Mouse (Mus musculus): ENCODE results near the gene Irgq.

The Irgq gene

GRCm38 (mm10) chr7:24546634-24547389 is 16.3 kb downstream of the Irgq start:
- in situ Hi-C loops (cut with MboI, MseI), result no loop called here

GRCm38 (mm10) chr7:24547534-24548036 is 17.1 kb downstream of the Irgq start:
- in situ Hi-C loops (cut with MboI, MseI), result no loop called here

- in situ Hi-C loops (cut with MboI, MseI), result no loop called here
These were observed 21.7 kb downstream of the Irgq start for GRCm38 (mm10) chr7:24551985-24552759.

GRCm38 (mm10) chr7:24555786-24556185 is 25.3 kb downstream of the Irgq start:
- in situ Hi-C loops (cut with MboI, MseI), result no loop called here

- in situ Hi-C loops (cut with MboI, MseI), result no loop called here
These were observed 31.0 kb downstream of the Irgq start for GRCm38 (mm10) chr7:24561450-24561849.

- in situ Hi-C loops (cut with MboI, MseI), result no loop called here
These were observed 32.8 kb downstream of the Irgq start for GRCm38 (mm10) chr7:24563191-24563836.

- in situ Hi-C loops (cut with MboI, MseI), result no loop called here
These were observed 33.3 kb downstream of the Irgq start for GRCm38 (mm10) chr7:24563837-24564206.

- in situ Hi-C loops (cut with MboI, MseI), result no loop called here
These were observed 34.2 kb downstream of the Irgq start for GRCm38 (mm10) chr7:24564607-24565265.

- in situ Hi-C loops (cut with MboI, MseI), result no loop called here
These were observed 35.1 kb downstream of the Irgq start for GRCm38 (mm10) chr7:24565627-24566026.

GRCm38 (mm10) chr7:24566206-24566605 is 35.7 kb downstream of the Irgq start:
- in situ Hi-C loops (cut with MboI, MseI), result no loop called here

GRCm38 (mm10) chr7:24568512-24568911 is 38.0 kb downstream of the Irgq start:
- in situ Hi-C loops (cut with MboI, MseI), result no loop called here

GRCm38 (mm10) chr7:24571071-24571470 is 40.6 kb downstream of the Irgq start:
- in situ Hi-C loops (cut with MboI, MseI), result loop anchor here (5.0 kb wide), 1 partner anchor 34 kb away; no protein-coding TSS in a partner anchor

- in situ Hi-C loops (cut with MboI, MseI), result loop anchor here (5.0 kb wide), 1 partner anchor 35 kb away; no protein-coding TSS in a partner anchor
These were observed 42.0 kb downstream of the Irgq start for GRCm38 (mm10) chr7:24572455-24572854.

GRCm38 (mm10) chr7:24574224-24574796 is 43.8 kb downstream of the Irgq start:
- in situ Hi-C loops (cut with MboI, MseI), result loop anchor here (5.0 kb wide), 1 partner anchor 37 kb away; no protein-coding TSS in a partner anchor

- in situ Hi-C loops (cut with MboI, MseI), result no loop called here
These were observed 47.3 kb downstream of the Irgq start for GRCm38 (mm10) chr7:24577811-24578210.

GRCm38 (mm10) chr7:24584876-24585275 is 54.4 kb downstream of the Irgq start:
- in situ Hi-C loops (cut with MboI, MseI), result no loop called here

- in situ Hi-C loops (cut with MboI, MseI), result no loop called here
These were observed 55.5 kb downstream of the Irgq start for GRCm38 (mm10) chr7:24585995-24586394.

- in situ Hi-C loops (cut with MboI, MseI), result no loop called here
These were observed 56.3 kb downstream of the Irgq start for GRCm38 (mm10) chr7:24586828-24587227.

- in situ Hi-C loops (cut with MboI, MseI), result no loop called here
These were observed 57.0 kb downstream of the Irgq start, which contains the start of the genes Ethe1 and Zfp575 for GRCm38 (mm10) chr7:24587330-24588105. Ethe1 (plus strand) TSS chr7:24587543. Zfp575 (minus strand) TSS chr7:24587641.

Measured in T-helper 2 cell (primary cell).